Mouse (Mus musculus): ENCODE data around the gene F5. TPM values are rescaled to one million over a fixed set of nuclear protein-coding genes. Genes with fewer than 3 reads are reported as not detected.
A peak's percentile ranks its signal among the peaks of the same experiment; 100 is the strongest.

F5 gene
- total and polyA plus RNA-seq, 2 experiments from 2014 or later: 0.05 TPM; not detected in 1

DNA sequence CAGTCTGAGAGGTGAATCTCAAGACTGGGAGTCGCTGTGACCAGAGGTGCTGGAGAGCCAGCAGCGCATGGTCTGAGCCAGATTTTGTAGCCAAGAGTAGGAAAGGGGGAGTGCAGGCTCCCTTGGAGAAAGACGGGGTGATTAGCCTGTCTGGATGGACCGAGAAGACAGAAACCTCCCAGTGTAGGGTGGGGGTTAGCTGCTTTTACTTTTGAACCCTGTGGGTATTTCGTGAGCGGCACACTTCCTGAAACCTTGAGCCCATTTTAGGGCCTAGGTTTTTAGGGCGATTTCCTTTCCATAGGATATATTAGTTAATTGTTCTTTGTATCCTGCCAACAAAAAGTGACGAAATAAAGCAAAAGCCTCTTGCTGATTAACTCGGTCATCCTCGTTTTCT lies 96.3 kb downstream of the F5 start:
- ATAC-seq (ENCODE audit: insufficient read depth, low read depth) (no peak), DNase-seq (ENCODE audit: low spot score) (peak; percentile 36)
- 9% methylated on average over 10 of the region's 10 CpGs for WGBS

DNA sequence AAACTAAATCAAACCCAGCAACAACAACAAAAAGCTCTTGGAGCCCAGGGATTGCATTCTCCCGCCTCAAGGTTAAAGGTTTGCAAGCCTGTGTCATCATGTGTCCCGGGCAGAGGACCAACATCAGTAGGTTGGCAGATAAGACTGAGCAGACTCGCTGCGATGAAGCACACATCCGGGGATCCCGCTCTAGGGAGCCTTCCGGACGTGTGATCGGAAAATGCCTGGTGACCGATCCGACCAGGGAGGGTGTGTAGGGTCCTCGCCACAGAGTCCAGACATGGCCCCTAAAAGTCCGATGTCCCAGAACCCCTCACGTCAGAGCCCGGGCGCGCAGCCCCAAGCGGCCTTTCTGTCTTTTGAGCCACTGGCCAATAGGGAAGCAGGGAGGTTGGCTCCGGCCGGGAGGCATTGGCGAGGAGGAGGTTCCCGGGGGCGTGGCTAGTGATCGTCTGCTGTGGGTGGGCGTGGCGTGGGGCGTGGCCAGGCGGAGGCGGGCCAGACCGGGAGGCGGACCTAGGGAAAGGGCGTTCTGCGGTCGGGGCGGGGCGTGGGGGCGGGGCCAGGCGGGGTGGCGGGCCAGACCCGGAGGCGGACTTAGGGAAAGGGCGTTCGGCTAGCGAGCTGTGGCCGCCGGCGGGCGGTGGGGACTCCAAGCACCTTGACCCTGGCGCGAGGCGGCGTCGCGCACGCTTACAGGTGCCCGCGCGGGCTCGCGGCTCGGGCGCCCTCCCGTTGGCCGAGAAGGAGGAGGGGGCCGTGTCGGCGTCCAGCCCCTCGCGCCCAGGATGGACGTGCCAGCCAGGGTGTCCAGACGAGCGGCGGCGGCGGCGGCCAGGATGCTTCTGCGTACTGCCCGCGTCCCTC lies 97.1 kb downstream of the F5 start, which contains the start of gene Slc19a2:
Gene Slc19a2, plus strand, starts transcription at position 582 of the 867 bp plus-strand sequence.
- Histone ChIP-seq H3K9me3 (replicated peaks; ENCODE audit: control insufficient read depth, low read length) (no peaks in the 10 kb centered on the region), H3K27me3 (ENCODE audit: control insufficient read depth, insufficient read depth, low read length) (no peaks in the 10 kb centered on the region), H3K27ac (ENCODE audit: low read depth) (peak within 1 kb of the TSS; percentile 94), H3K36me3 (replicated peaks; ENCODE audit: control insufficient read depth, insufficient read depth, low read length) (no peaks in the 10 kb centered on the region), H3K4me1 (ENCODE audit: control insufficient read depth, insufficient read depth) (peaks cover 25% of the 10 kb centered on the region), H3K9ac (replicated peaks; ENCODE audit: low read depth, low read length) (peak within 1 kb of the TSS; percentile 69), H3K4me2 (ENCODE audit: low read depth, low read length) (peak within 1 kb of the TSS; percentile 90), H3K4me3 (ENCODE audit: low read depth, low read length) (peak within 1 kb of the TSS; percentile 73)
- TF ChIP-seq CTCF (IDR thresholded peaks at IDR 0.05; ENCODE audit: low read depth) (no peak), EP300 (IDR thresholded peaks at IDR 0.05; ENCODE audit: low read depth) (peak; percentile 45)
- ATAC-seq (ENCODE audit: insufficient read depth, low read depth) (peak; percentile 94), DNase-seq (ENCODE audit: low spot score) (peak; percentile 99)
- WGBS: under 1% methylated on average over 40 of the region's 79 CpGs

More for the DNA sequence above, 96.3 kb downstream of the F5 start:
- Histone ChIP-seq H3K36me3 (replicated peaks; ENCODE audit: control insufficient read depth, insufficient read depth, low read length) (no peaks in the 10 kb centered on the region), H3K4me2 (ENCODE audit: low read depth, low read length) (peak overlapping the region; percentile 90), H3K27me3 (ENCODE audit: control insufficient read depth, insufficient read depth, low read length) (no peaks in the 10 kb centered on the region), H3K9ac (replicated peaks; ENCODE audit: low read depth, low read length) (peak overlapping the region; percentile 54), H3K4me1 (ENCODE audit: control insufficient read depth, insufficient read depth) (peaks cover 25% of the 10 kb centered on the region), H3K9me3 (replicated peaks; ENCODE audit: control insufficient read depth, low read length) (no peaks in the 10 kb centered on the region), H3K27ac (ENCODE audit: low read depth) (peak overlapping the region; percentile 94), H3K4me3 (ENCODE audit: low read depth, low read length) (peak overlapping the region; percentile 73)
- TF ChIP-seq EP300 (IDR thresholded peaks at IDR 0.05; ENCODE audit: low read depth): no peak
- no peak for TF ChIP-seq CTCF (IDR thresholded peaks at IDR 0.05; ENCODE audit: low read depth)

DNA sequence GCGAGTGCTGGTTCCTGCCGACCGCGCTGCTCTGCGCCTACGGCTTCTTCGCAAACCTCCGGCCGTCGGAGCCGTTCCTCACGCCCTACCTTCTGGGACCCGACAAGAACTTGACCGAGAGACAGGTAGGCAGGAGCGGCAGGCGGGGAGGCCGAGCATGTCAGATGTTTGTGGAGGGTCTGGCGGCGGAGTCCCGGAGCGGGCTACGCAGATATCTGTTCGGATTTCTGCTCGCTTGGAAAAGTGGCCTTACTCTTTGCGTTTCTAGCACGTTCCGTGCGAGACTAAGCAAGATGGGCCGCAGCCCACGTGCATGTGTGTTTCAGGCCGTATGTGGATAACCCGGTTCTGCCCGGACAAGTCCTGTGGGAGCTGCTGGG lies 97.7 kb downstream of the F5 start:
- H3K27ac ChIP-seq (ENCODE audit: low read depth): peak overlapping the region; percentile 94
- peak; percentile 20 for DNase-seq (ENCODE audit: low spot score)
- TF ChIP-seq EP300 (IDR thresholded peaks at IDR 0.05; ENCODE audit: low read depth) (no peak), CTCF (IDR thresholded peaks at IDR 0.05; ENCODE audit: low read depth) (no peak)
- H3K4me3 ChIP-seq (ENCODE audit: low read depth, low read length): peak overlapping the region; percentile 73
- ATAC-seq (ENCODE audit: insufficient read depth, low read depth): peak; percentile 14
- peak overlapping the region; percentile 69 for H3K9ac ChIP-seq (replicated peaks; ENCODE audit: low read depth, low read length)
- no peaks in the 10 kb centered on the region for H3K9me3 ChIP-seq (replicated peaks; ENCODE audit: control insufficient read depth, low read length)
- WGBS: 0% methylated on average over 33 of the region's 33 CpGs
- no peaks in the 10 kb centered on the region for H3K27me3 ChIP-seq (ENCODE audit: control insufficient read depth, insufficient read depth, low read length)
- H3K4me1 ChIP-seq (ENCODE audit: control insufficient read depth, insufficient read depth): peaks cover 25% of the 10 kb centered on the region
- no peaks in the 10 kb centered on the region for H3K36me3 ChIP-seq (replicated peaks; ENCODE audit: control insufficient read depth, insufficient read depth, low read length)
- peak overlapping the region; percentile 90 for H3K4me2 ChIP-seq (ENCODE audit: low read depth, low read length)

DNA sequence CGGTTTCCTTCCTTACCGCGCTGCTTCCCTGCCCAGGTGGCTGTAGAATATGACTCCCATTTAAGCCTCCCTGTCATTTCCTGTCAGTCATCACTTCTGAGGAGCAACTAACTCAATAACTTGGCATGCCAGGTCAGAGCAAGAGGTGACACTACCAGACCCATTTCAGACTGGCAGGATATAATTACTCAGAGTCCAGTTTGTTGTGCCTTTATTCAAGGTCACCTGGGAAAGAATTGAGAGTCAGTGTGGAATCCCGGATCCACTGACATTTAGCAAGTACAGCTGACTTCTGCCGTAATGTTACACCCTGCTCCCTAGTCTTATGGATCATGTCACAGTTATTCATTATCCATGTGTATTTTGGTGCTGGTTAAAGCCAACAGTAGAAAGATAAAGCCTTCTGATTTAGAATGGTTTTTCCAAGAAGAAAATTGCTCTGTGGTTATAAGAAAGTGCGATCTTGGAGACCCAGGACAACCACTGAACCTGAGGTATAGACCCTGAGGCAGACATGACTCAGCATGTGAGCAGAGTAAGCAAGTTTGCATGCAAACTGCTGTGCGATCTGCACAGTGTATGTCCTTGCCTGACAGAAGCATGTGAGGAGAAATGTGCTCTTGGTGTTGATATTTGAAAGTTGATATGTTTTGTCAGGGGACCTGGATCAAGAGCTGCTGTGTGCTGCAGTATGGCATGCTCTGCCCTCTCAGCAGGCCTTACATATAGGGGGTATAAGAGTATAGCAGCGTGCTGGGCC lies 98.9 kb downstream of the F5 start:
- peak overlapping the region; percentile 90 for H3K4me2 ChIP-seq (ENCODE audit: low read depth, low read length)
- H3K27me3 ChIP-seq (ENCODE audit: control insufficient read depth, insufficient read depth, low read length): no peaks in the 10 kb centered on the region
- no peaks in the 10 kb centered on the region for H3K9me3 ChIP-seq (replicated peaks; ENCODE audit: control insufficient read depth, low read length)
- H3K9ac ChIP-seq (replicated peaks; ENCODE audit: low read depth, low read length): no peak overlapping the region
- TF ChIP-seq CTCF (IDR thresholded peaks at IDR 0.05; ENCODE audit: low read depth) (no peak), EP300 (IDR thresholded peaks at IDR 0.05; ENCODE audit: low read depth) (no peak)
- WGBS: 52% methylated on average over 8 of the region's 8 CpGs
- H3K36me3 ChIP-seq (replicated peaks; ENCODE audit: control insufficient read depth, insufficient read depth, low read length): no peaks in the 10 kb centered on the region
- no peak overlapping the region for H3K27ac ChIP-seq (ENCODE audit: low read depth)
- DNase-seq (ENCODE audit: low spot score): no peak
- peaks cover 30% of the 10 kb centered on the region for H3K4me1 ChIP-seq (ENCODE audit: control insufficient read depth, insufficient read depth)
- peak overlapping the region; percentile 73 for H3K4me3 ChIP-seq (ENCODE audit: low read depth, low read length)
- ATAC-seq (ENCODE audit: insufficient read depth, low read depth): no peak

DNA sequence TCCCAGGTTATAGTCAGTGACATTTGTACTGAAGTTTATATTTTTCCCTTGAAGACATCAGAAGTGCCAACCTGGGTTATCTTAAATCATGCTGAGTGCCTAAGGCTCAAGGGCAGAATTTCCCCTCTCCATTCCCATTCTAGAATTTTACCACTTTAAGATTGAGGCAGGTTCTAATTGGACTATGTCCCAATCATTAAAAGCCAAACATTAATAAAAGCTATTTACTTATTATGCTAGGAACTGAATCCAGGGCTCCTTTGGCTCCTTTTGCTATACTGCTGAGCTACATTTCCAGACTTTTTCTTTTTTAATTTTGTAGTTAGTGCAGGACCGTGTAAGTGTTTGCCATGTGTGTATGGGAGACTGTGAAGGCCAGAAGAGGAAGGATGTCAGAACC lies 99.8 kb downstream of the F5 start:
- H3K4me1 ChIP-seq (ENCODE audit: control insufficient read depth, insufficient read depth): peaks cover 30% of the 10 kb centered on the region
- no peak overlapping the region for H3K27ac ChIP-seq (ENCODE audit: low read depth)

More for the DNA sequence above, 99.8 kb downstream of the F5 start:
- Histone ChIP-seq H3K27me3 (ENCODE audit: control insufficient read depth, insufficient read depth, low read length) (no peaks in the 10 kb centered on the region), H3K4me2 (ENCODE audit: low read depth, low read length) (no peak overlapping the region), H3K9me3 (replicated peaks; ENCODE audit: control insufficient read depth, low read length) (no peaks in the 10 kb centered on the region), H3K9ac (replicated peaks; ENCODE audit: low read depth, low read length) (no peak overlapping the region), H3K4me3 (ENCODE audit: low read depth, low read length) (no peak overlapping the region), H3K36me3 (replicated peaks; ENCODE audit: control insufficient read depth, insufficient read depth, low read length) (no peaks in the 10 kb centered on the region; the same call in 1 of the 2 replicates)
- no peak for ATAC-seq (ENCODE audit: insufficient read depth, low read depth)
- DNase-seq (ENCODE audit: low spot score): no peak
- 72% methylated on average over 1 of the region's 1 CpGs for WGBS
- no peak for TF ChIP-seq CTCF (IDR thresholded peaks at IDR 0.05; ENCODE audit: low read depth)
- no peak for TF ChIP-seq EP300 (IDR thresholded peaks at IDR 0.05; ENCODE audit: low read depth)
